Comparison of ENCODE assay signal across 7 mouse cellular contexts in genomic region chr5:64158501-64158900, GRCm38 (mm10). TPM values are rescaled to one million over a fixed set of nuclear protein-coding genes. Genes with fewer than 3 reads are reported as not detected.
DNase-seq lines count a peak whose midpoint lies in the region; ATAC-seq and TF ChIP-seq lines count a peak whose summit lies in the region.

No protein-coding gene starts in this region.

- no peak for ATAC-seq in kidney, embryonic 15.5 days (replicated peaks; ENCODE audit: low FRiP score)
- ATAC-seq in hindbrain, postnatal 0 days = no peak
- no peak for ATAC-seq in midbrain, postnatal 0 days (ENCODE audit: low FRiP score)

- H3K9me3 ChIP-seq in kidney, embryonic 15.5 days (replicated peaks) = no peaks in the 10 kb centered on the region
- no peaks in the 10 kb centered on the region for H3K9me3 ChIP-seq in hindbrain, postnatal 0 days (ENCODE audit: low read length)
- H3K9me3 ChIP-seq in midbrain, postnatal 0 days (ENCODE audit: low read length) = no peaks in the 10 kb centered on the region

- H3K4me1 ChIP-seq in kidney, embryonic 15.5 days = peaks cover 43% of the 10 kb centered on the region
- no peaks in the 10 kb centered on the region for H3K4me1 ChIP-seq in hindbrain, postnatal 0 days (ENCODE audit: insufficient read depth, low read length)
- no peaks in the 10 kb centered on the region for H3K4me1 ChIP-seq in midbrain, postnatal 0 days (ENCODE audit: insufficient read depth, low read length)

- H3K27me3 ChIP-seq in kidney, embryonic 15.5 days = peaks cover 39% of the 10 kb centered on the region
- no peaks in the 10 kb centered on the region for H3K27me3 ChIP-seq in hindbrain, postnatal 0 days (ENCODE audit: insufficient read depth, low read length)
- peaks cover 13% of the 10 kb centered on the region; the same call in 1 of the 2 replicates for H3K27me3 ChIP-seq in midbrain, postnatal 0 days (ENCODE audit: insufficient read depth, low read length)

- 45% methylated on average over 4 of the region's 4 CpGs for WGBS in kidney, embryonic 15.5 days
- WGBS in hindbrain, postnatal 0 days = 36% methylated on average over 4 of the region's 4 CpGs
- WGBS in midbrain, postnatal 0 days = 57% methylated on average over 4 of the region's 4 CpGs

- H3K9ac ChIP-seq in kidney, embryonic 15.5 days = no peak overlapping the region
- H3K9ac ChIP-seq in hindbrain, postnatal 0 days (replicated peaks; ENCODE audit: low read length) = no peak overlapping the region
- no peak overlapping the region for H3K9ac ChIP-seq in midbrain, postnatal 0 days (replicated peaks; ENCODE audit: low read length, poor library complexity, severe bottlenecking)

- H3K36me3 ChIP-seq in kidney, embryonic 15.5 days = no peaks in the 10 kb centered on the region
- H3K36me3 ChIP-seq in hindbrain, postnatal 0 days (ENCODE audit: insufficient read depth, low read length) = no peaks in the 10 kb centered on the region
- H3K36me3 ChIP-seq in midbrain, postnatal 0 days (ENCODE audit: insufficient read depth, low read length) = no peaks in the 10 kb centered on the region

- no peak overlapping the region for H3K27ac ChIP-seq in kidney, embryonic 15.5 days
- no peak overlapping the region for H3K27ac ChIP-seq in hindbrain, postnatal 0 days
- no peak overlapping the region for H3K27ac ChIP-seq in midbrain, postnatal 0 days (ENCODE audit: low read depth, low read length)

- no peak for TF ChIP-seq CTCF in hindbrain, postnatal 0 days (IDR thresholded peaks at IDR 0.05; ENCODE audit: low read depth)
- TF ChIP-seq CTCF in midbrain, postnatal 0 days (IDR thresholded peaks at IDR 0.05) = no peak

- peak overlapping the region; percentile 100 for H3K4me2 ChIP-seq in kidney, embryonic 15.5 days
- H3K4me2 ChIP-seq in hindbrain, postnatal 0 days (ENCODE audit: low read depth, low read length) = peak overlapping the region; percentile 100
- H3K4me2 ChIP-seq in midbrain, postnatal 0 days (ENCODE audit: low read depth, low read length, poor library complexity, severe bottlenecking) = peak overlapping the region; percentile 100

- DNase-seq in kidney, postnatal 36 days = no peak
- peak; percentile 10 for DNase-seq in brain, adult 2 months (ENCODE audit: low read depth, low spot score)
- no peak for DNase-seq in hindbrain, postnatal 0 days (ENCODE audit: low spot score)
- DNase-seq in midbrain, postnatal 0 days (ENCODE audit: low spot score) = no peak
- no peak for DNase-seq in embryo, embryonic 10.5 days (ENCODE audit: low spot score)
- no peak for DNase-seq in right cerebral cortex, adult 18-20 months

- H3K4me3 ChIP-seq in kidney, embryonic 15.5 days (replicated peaks) = peak overlapping the region; percentile 73; the same call in 1 of the 2 replicates
- H3K4me3 ChIP-seq in hindbrain, postnatal 0 days (ENCODE audit: low read length) = no peak overlapping the region
- peak overlapping the region; percentile 73; the same call in 1 of the 2 replicates for H3K4me3 ChIP-seq in midbrain, postnatal 0 days (ENCODE audit: low read depth, low read length)

RNA-seq across cellular contexts. Expression of gene Tbc1d1, which starts 2.4 kb away (rescaled TPM):
- polyA plus RNA-seq in kidney, embryonic 15.5 days (2015; fragmentation: Nextera tagmentation; extraction: Ambion mirVana) = 32.0 and 36.3 TPM in 2 replicates
- total RNA-seq in hindbrain, postnatal 0 days (2014; rRNA removed) = 17.3 and 19.2 TPM in 2 replicates
- polyA plus RNA-seq in hindbrain, postnatal 0 days (2015; fragmentation: Nextera tagmentation; extraction: Ambion mirVana) = 7.2 and 8.6 TPM in 2 replicates
- 11.3 and 11.8 TPM in 2 replicates for total RNA-seq in midbrain, postnatal 0 days (2014; rRNA removed)
- polyA plus RNA-seq in midbrain, postnatal 0 days (2015; fragmentation: Nextera tagmentation; extraction: Ambion mirVana) = 5.1 and 5.6 TPM in 2 replicates
